Mouse (Mus musculus): ENCODE data around the gene Spata31d1a. TPM values are rescaled to one million over a fixed set of nuclear protein-coding genes. Genes with fewer than 3 reads are reported as not detected.
A peak's percentile ranks its signal among the peaks of the same experiment; 100 is the strongest.

Spata31d1a gene
- polyA plus RNA-seq, 1 experiment from 2014 or later, result not detected

DNA sequence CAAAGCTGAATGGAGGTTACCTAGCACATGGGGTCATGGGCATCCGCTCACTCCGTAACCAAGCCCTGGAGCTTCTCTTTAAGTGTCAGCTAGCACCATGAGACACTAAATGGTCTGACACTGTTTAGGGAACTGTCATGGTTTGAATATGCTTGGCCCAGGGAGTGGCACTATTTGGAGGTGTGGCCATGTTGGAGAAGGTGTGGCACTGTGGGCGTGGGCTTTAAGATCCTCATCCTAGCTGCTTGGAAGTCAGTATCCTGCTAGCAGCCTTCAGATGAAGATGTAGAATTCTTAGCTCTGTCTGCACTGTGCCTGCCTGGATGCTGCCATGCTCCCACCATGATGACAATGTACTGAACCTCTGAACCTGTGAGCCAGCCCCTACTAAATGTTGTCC, 49.8 kb downstream of the Spata31d1a start:
- peaks cover 23% of the 10 kb centered on the region for H3K4me1 ChIP-seq
- no peaks in the 10 kb centered on the region for H3K9me3 ChIP-seq (replicated peaks)
- H3K36me3 ChIP-seq, result peaks cover 23% of the 10 kb centered on the region
- no peak overlapping the region for H3K27ac ChIP-seq
- ATAC-seq (replicated peaks; ENCODE audit: low FRiP score), result no peak
- no peaks in the 10 kb centered on the region for H3K27me3 ChIP-seq
- 96% methylated on average over 3 of the region's 3 CpGs for WGBS
- no peak overlapping the region for H3K4me2 ChIP-seq
- H3K4me3 ChIP-seq (replicated peaks), result no peak overlapping the region
- H3K9ac ChIP-seq, result no peak overlapping the region

DNA sequence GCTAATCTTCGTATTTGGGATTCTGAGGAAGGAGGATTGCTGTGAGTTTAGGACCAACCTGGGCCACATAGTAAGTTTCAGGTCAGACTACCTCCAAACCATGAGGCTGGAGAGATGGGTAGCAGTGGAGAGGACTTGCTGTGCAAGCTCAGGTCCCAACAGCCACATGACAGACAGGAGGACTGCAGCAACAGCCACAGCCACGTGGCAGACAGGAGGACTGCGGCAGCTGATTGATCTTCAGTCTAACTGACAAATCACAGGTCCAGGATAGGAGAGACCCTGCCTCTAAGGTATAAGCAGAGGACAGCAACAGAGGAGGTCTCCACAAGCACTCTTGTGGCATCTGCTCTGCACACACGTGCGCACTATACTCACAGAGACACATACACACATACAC, 52.3 kb downstream of the Spata31d1a start:
- H3K27ac ChIP-seq, result no peak overlapping the region
- H3K36me3 ChIP-seq, result peaks cover 11% of the 10 kb centered on the region; the same call in 1 of the 2 replicates
- peaks cover 25% of the 10 kb centered on the region for H3K4me1 ChIP-seq
- no peaks in the 10 kb centered on the region for H3K27me3 ChIP-seq
- no peaks in the 10 kb centered on the region for H3K9me3 ChIP-seq (replicated peaks)
- 87% methylated on average over 5 of the region's 5 CpGs for WGBS
- no peak for ATAC-seq (replicated peaks; ENCODE audit: low FRiP score)
- H3K9ac ChIP-seq, result no peak overlapping the region
- H3K4me2 ChIP-seq, result no peak overlapping the region
- no peak overlapping the region for H3K4me3 ChIP-seq (replicated peaks)

DNA sequence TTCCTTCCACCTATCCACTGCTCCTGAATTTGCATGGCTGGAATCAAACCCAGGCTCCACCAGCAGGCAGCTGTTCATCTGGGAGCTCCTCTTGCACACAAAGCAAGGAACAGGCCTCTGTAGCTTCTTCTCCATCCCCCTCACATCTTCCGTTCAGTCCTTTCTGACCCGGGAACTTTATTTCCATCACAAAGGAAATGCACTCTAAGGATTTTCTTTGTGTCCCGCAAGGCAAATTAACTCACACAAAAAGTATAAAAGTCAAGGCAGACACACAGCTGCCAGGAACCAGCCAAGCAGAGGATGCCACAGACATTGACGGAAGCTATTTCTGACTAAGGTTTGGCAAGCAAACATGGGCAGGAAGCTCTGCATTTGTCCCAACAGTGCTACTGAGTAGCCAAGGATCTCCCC, 53.1 kb downstream of the Spata31d1a start:
- no peak for ATAC-seq (replicated peaks; ENCODE audit: low FRiP score)
- Histone ChIP-seq H3K4me1 (peaks cover 33% of the 10 kb centered on the region), H3K9ac (no peak overlapping the region), H3K4me3 (replicated peaks) (no peak overlapping the region), H3K9me3 (replicated peaks) (no peaks in the 10 kb centered on the region), H3K27me3 (no peaks in the 10 kb centered on the region), H3K36me3 (0 out of 2 replicates have a peak, but pooled peaks cover 8% of the 10 kb centered on the region), H3K4me2 (no peak overlapping the region), H3K27ac (peak overlapping the region; percentile 74)
- WGBS, result 61% methylated on average over 4 of the region's 4 CpGs

DNA sequence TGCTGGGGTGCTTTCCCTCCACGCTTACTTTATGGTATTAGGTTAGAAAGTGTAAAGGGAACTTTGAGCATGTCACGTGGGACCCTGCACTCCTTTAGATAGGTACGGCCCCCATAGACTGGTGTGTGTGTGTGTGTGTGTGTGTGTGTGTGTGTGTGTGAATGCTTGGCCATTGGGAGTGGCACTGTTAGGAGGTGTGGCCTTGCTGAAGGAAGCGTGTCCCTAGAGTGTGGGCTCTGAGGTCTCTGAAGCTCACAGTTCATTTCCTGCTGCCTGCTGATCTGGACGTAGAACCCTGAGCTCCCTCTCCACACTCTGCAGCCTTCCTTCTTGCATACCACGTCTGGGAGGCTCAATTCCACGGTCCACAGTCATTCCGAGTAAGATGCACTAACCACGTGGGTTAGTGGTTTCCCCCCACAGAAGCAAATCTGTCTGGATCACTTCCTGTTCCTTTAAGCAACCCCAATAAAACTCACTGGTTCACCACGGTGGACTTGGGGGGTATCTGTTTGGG, 53.8 kb downstream of the Spata31d1a start:
- WGBS, result 58% methylated on average over 10 of the region's 10 CpGs
- peak overlapping the region; percentile 74; the same call in 1 of the 2 replicates for H3K27ac ChIP-seq
- H3K4me2 ChIP-seq, result no peak overlapping the region

DNA sequence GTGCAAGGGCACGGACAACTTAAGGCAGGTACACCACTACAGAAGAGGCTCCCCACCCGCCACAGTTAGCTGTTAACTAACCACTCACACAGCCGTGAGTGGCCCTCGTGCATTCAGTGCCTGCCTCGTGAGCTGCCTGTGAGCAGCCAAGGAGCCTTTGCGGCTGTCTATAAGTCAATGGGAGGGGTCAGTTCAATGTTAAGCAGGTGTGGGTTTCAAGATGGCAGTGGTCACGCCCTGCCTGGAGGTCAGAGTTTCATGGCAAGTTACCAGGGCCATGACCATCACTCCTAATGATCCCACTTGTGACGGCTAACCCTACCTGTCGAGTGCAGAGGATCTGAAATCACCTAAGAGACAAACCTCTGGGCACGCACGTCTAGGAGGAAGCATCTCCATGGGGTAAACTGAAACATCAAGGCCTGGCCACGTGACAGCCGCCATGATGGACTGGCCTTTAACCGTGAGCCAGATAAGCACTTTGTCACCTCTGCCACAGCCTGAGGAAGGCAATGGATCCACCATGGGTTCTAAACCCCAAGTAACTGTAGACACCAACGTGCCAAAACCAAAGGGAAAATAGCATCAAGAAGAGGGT, 54.3 kb downstream of the Spata31d1a start:
- H3K9ac ChIP-seq, result no peak overlapping the region
- H3K4me2 ChIP-seq, result no peak overlapping the region
- H3K4me3 ChIP-seq (replicated peaks), result no peak overlapping the region
- no peak overlapping the region for H3K27ac ChIP-seq
- ATAC-seq (replicated peaks; ENCODE audit: low FRiP score), result no peak
- H3K4me1 ChIP-seq, result peaks cover 40% of the 10 kb centered on the region
- H3K27me3 ChIP-seq, result no peaks in the 10 kb centered on the region
- no peaks in the 10 kb centered on the region for H3K9me3 ChIP-seq (replicated peaks)
- WGBS, result 94% methylated on average over 15 of the region's 15 CpGs
- H3K36me3 ChIP-seq, result 0 out of 2 replicates have a peak, but pooled peaks cover 5% of the 10 kb centered on the region

More for the DNA sequence above, 53.8 kb downstream of the Spata31d1a start:
- H3K4me1 ChIP-seq, result peaks cover 34% of the 10 kb centered on the region
- H3K36me3 ChIP-seq, result 0 out of 2 replicates have a peak, but pooled peaks cover 5% of the 10 kb centered on the region
- no peak for ATAC-seq (replicated peaks; ENCODE audit: low FRiP score)
- no peaks in the 10 kb centered on the region for H3K9me3 ChIP-seq (replicated peaks)
- H3K4me3 ChIP-seq (replicated peaks), result no peak overlapping the region
- no peak overlapping the region for H3K9ac ChIP-seq
- no peaks in the 10 kb centered on the region for H3K27me3 ChIP-seq

DNA sequence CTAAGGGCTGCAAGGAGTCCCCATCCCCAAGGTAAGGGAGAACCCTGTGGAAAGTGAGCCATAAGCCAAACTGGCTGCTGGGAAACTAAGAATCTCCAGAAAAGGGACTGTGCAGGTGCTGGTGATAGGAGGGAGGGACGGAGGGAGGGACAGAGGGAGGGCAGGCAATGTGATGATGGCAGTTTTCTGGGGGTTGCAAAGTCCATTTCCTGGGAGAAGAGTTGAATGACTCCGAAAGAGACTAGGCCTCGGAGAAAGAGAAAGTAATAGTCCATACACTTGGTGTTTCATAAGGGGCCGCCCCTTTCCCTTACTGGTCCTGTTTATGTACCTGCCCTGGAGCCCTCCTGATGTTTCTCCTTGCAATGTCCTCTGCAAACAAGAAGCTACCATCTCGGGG, 55.7 kb downstream of the Spata31d1a start:
- peaks cover 50% of the 10 kb centered on the region for H3K4me1 ChIP-seq
- H3K4me3 ChIP-seq (replicated peaks), result no peak overlapping the region
- H3K9ac ChIP-seq, result no peak overlapping the region
- no peak overlapping the region for H3K4me2 ChIP-seq
- H3K36me3 ChIP-seq, result peaks cover 5% of the 10 kb centered on the region
- no peak for ATAC-seq (replicated peaks; ENCODE audit: low FRiP score)
- no peak overlapping the region for H3K27ac ChIP-seq
- 90% methylated on average over 5 of the region's 5 CpGs for WGBS
- H3K9me3 ChIP-seq (replicated peaks), result no peaks in the 10 kb centered on the region
- no peaks in the 10 kb centered on the region for H3K27me3 ChIP-seq

DNA sequence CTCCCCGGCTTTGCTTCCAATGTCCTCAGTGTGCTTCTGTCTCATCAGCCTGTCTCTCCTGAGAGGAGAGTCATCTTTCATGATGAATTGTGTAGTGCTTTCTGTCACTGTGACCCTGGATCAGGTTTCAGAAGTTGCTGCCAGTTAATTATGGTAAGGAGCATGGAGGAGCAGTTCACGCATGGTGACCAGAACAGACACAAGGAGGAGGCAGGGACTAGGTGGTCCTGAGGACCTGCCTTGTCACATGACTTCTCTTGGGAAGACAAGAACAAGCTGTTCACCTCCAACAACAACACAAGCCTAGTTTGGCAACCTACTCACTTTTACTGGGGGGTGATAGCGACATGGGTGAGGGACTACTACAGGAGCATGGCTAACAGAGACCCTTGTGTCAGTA, 57.0 kb downstream of the Spata31d1a start:
- peaks cover 50% of the 10 kb centered on the region for H3K4me1 ChIP-seq
- peaks cover 10% of the 10 kb centered on the region for H3K36me3 ChIP-seq
- no peak overlapping the region for H3K4me3 ChIP-seq (replicated peaks)
- no peaks in the 10 kb centered on the region for H3K9me3 ChIP-seq (replicated peaks)
- ATAC-seq (replicated peaks; ENCODE audit: low FRiP score), result peak; percentile 61
- no peak overlapping the region for H3K9ac ChIP-seq
- 0 out of 2 replicates have a peak overlapping the region, but pooled peaks have one; percentile 7 for H3K27ac ChIP-seq
- H3K4me2 ChIP-seq, result no peak overlapping the region
- WGBS, result 36% methylated on average over 3 of the region's 3 CpGs
- no peaks in the 10 kb centered on the region for H3K27me3 ChIP-seq

DNA sequence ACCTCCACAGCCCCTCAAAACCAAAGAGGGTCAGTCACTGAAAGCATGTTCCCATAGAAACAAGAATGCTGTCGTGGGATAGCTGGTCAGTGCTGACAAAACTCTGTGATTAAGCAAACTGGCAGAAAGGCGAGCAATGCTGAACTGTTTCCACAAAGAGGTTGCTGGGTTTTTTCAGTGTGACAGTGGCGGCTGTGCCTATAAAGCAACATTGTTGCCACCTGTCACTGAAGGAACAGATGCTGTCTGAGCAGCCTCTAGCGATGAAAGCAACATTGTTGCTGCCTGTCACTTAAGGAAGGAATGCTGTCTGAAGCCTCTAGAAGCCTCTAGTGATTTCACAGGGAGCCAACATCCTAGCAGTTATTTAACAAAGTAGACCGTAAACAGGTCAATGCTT, 57.5 kb downstream of the Spata31d1a start:
- WGBS, result 35% methylated on average over 5 of the region's 5 CpGs

More for the DNA sequence above, 57.5 kb downstream of the Spata31d1a start:
- Histone ChIP-seq H3K27me3 (no peaks in the 10 kb centered on the region), H3K4me2 (no peak overlapping the region), H3K9me3 (replicated peaks) (no peaks in the 10 kb centered on the region), H3K4me1 (peaks cover 50% of the 10 kb centered on the region), H3K9ac (no peak overlapping the region), H3K4me3 (replicated peaks) (no peak overlapping the region), H3K36me3 (peaks cover 7% of the 10 kb centered on the region), H3K27ac (no peak overlapping the region)
- ATAC-seq (replicated peaks; ENCODE audit: low FRiP score), result no peak

Other genes with a start within 250 kb of the Spata31d1a start
- 12.5 and 13.3 TPM in 2 replicates for gene Agtpbp1, start 125.1 kb downstream of the Spata31d1a start, polyA plus RNA-seq (2015; fragmentation: Nextera tagmentation; extraction: Ambion mirVana)
- gene Naa35, start 125.1 kb downstream of the Spata31d1a start, polyA plus RNA-seq (2015; fragmentation: Nextera tagmentation; extraction: Ambion mirVana), result 101 and 113 TPM in 2 replicates
- gene Golm1, start 34.5 kb downstream of the Spata31d1a start, polyA plus RNA-seq (2015; fragmentation: Nextera tagmentation; extraction: Ambion mirVana), result 37.9 and 40.5 TPM in 2 replicates
- gene 4921517D22Rik, start 16.2 kb downstream of the Spata31d1a start, polyA plus RNA-seq (2015; fragmentation: Nextera tagmentation; extraction: Ambion mirVana), result not detected in 2 replicates
- gene Spata31d1b, start 2.0 kb upstream of the Spata31d1a start, polyA plus RNA-seq (2015; fragmentation: Nextera tagmentation; extraction: Ambion mirVana), result 0.04 TPM in 1 of 2 replicates, not detected in the other
- not detected in 2 replicates for gene Spata31d1d, start 21.4 kb upstream of the Spata31d1a start, polyA plus RNA-seq (2015; fragmentation: Nextera tagmentation; extraction: Ambion mirVana)
- not detected in 2 replicates for gene 1700014D04Rik, start 36.4 kb upstream of the Spata31d1a start, polyA plus RNA-seq (2015; fragmentation: Nextera tagmentation; extraction: Ambion mirVana)
- gene Isca1, start 59.5 kb upstream of the Spata31d1a start, polyA plus RNA-seq (2015; fragmentation: Nextera tagmentation; extraction: Ambion mirVana), result 128 and 134 TPM in 2 replicates
- not detected in 2 replicates for gene Gm49354, start 71.9 kb upstream of the Spata31d1a start, polyA plus RNA-seq (2015; fragmentation: Nextera tagmentation; extraction: Ambion mirVana)
- gene Tut7, start 112.8 kb upstream of the Spata31d1a start, polyA plus RNA-seq (2015; fragmentation: Nextera tagmentation; extraction: Ambion mirVana), result 48.1 and 48.9 TPM in 2 replicates